Comparison of ENCODE assay signal across 2 mouse cellular contexts in genomic region chr9:20451493-20451892, GRCm38 (mm10).
TF ChIP-seq lines count a peak whose summit lies in the region.

No protein-coding gene starts in this region.

TF ChIP-seq in CH12.LX, 34 proteins besides CTCF, POLR2A, EP300 and RAD21:
- peak; percentile 35; the same call in 1 of the 2 replicates for TF ChIP-seq ZNF384 (IDR thresholded peaks at IDR 0.05; ENCODE audit: low read depth, low read length)
- no peak for TF ChIP-seq MAX (IDR thresholded peaks at IDR 0.05; ENCODE audit: low read length)
- no peak for TF ChIP-seq TBP (conservative IDR thresholded peaks at IDR 0.05; ENCODE audit: low read depth, low read length)
TF ChIP-seq in CH12.LX: peak in this region for 1.

TF ChIP-seq in MEL, 35 proteins besides CTCF, POLR2A, EP300 and RAD21:
- no peak for TF ChIP-seq SIN3A (IDR thresholded peaks at IDR 0.05; ENCODE audit: low read length)
- TF ChIP-seq MAFK (IDR thresholded peaks at IDR 0.05; ENCODE audit: borderline replicate concordance, low read depth, low read length): no peak
- no peak for TF ChIP-seq TCF12 (IDR thresholded peaks at IDR 0.05; ENCODE audit: low read depth, low read length)
- no peak for TF ChIP-seq ZMIZ1 (IDR thresholded peaks at IDR 0.05; ENCODE audit: low read depth, low read length)
- no peak for TF ChIP-seq POLR2AphosphoS5 (IDR thresholded peaks at IDR 0.05; ENCODE audit: borderline replicate concordance, low read depth, low read length)
- TF ChIP-seq MAZ (IDR thresholded peaks at IDR 0.05; ENCODE audit: low read depth, low read length): no peak
- TF ChIP-seq ZNF384 (IDR thresholded peaks at IDR 0.05; ENCODE audit: low read depth, low read length): peak; percentile 66; the same call in 1 of the 2 replicates
